ENCODE assay signal across 8 mouse cellular contexts in the genomic region with DNA sequence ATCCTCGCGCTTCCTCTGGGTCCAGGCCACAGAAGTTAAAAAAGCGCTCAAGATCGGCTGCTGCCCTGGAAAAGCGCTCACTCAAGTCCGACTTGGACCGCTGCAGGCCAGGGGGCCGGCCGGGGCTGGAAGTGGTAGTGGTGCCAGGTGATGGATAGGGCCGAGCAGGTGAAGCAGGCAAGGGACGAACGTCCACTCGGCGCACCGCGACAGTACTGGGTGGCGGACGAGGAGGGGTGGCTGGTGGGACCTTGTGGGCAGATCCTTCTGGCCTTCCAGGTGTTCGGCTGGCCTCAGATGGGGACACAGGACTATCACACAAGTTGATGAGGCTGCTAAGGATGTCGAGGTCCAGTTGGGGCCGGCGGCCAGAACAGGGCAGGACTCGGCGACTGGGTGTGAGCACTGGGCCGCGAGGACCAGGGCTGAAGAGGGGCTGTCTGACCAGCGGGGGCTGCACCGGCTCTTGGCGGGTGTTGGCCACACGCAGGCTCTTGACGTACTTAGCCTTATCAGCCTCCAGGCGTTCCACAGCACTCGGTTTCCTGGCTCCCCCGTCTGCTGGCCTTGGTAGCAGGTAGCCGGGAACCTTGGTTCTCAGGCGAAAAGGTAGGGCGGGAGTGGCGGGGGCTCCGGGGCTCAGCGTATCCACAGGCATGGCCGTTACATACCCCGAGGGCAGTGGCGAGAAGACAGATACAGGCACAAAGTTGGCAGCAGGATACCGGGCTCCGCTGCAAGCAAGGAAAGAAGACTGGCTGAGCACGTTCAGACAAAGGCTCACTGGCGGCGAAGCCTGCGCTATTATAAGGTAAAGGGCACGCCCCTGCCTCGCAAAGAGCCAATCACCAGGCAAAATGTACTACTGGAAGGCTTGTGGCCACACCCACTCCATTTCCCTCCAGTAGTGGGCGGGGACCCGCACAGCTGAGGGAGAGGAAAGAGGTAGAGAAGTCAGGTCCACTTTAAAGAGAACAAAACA. TPM values are rescaled to one million over a fixed set of nuclear protein-coding genes. Genes with fewer than 3 reads are reported as not detected.
A peak's percentile ranks its signal among the peaks of the same experiment; 100 is the strongest.
DNase-seq lines count a peak whose midpoint lies in the region; ATAC-seq and TF ChIP-seq lines count a peak whose summit lies in the region.

No protein-coding gene starts in this region.

- H3K4me1 ChIP-seq in E14TG2a.4 (replicated peaks; ENCODE audit: low read depth, low read length) = peaks cover 70% of the 10 kb centered on the region
- H3K4me1 ChIP-seq in lung, embryonic 14.5 days (ENCODE audit: insufficient read depth) = peaks cover 13% of the 10 kb centered on the region
- H3K4me1 ChIP-seq in olfactory bulb, adult 2 months (ENCODE audit: control insufficient read depth, insufficient read depth, low read length) = peaks cover 44% of the 10 kb centered on the region

- no peak overlapping the region for H3K27ac ChIP-seq in layer of hippocampus, adult 2 months
- peak overlapping the region; percentile 74 for H3K27ac ChIP-seq in lung, embryonic 14.5 days (ENCODE audit: low read depth)
- no peak overlapping the region for H3K27ac ChIP-seq in olfactory bulb, adult 2 months (ENCODE audit: insufficient read depth, low read depth, low read length)

- H3K36me3 ChIP-seq in E14TG2a.4 (ENCODE audit: insufficient read depth, low read length) = peaks cover 35% of the 10 kb centered on the region
- H3K36me3 ChIP-seq in lung, embryonic 14.5 days (ENCODE audit: insufficient read depth) = peaks cover 38% of the 10 kb centered on the region

- peaks cover 67% of the 10 kb centered on the region for H3K27me3 ChIP-seq in E14TG2a.4 (ENCODE audit: insufficient read depth, low read length)
- no peaks in the 10 kb centered on the region for H3K27me3 ChIP-seq in lung, embryonic 14.5 days (ENCODE audit: insufficient read depth, low read length)

- peak; percentile 82 to 88 for DNase-seq in cerebellum, postnatal 10 days
- peak; percentile 66 to 80 for DNase-seq in frontal cortex, adult 2 months (ENCODE audit: extremely low spot score in 1 of 2, low spot score in 1 of 2)
- peak; percentile 73 to 75 for DNase-seq in layer of hippocampus, adult 2 months (ENCODE audit: low spot score in 2 of 2)
- peak; percentile 93 for DNase-seq in lung, embryonic 14.5 days
- peak; percentile 84 for DNase-seq in testis, postnatal 14 days (ENCODE audit: low spot score)

- 0 out of 2 replicates have a peak, but pooled peaks have one; percentile 41 for TF ChIP-seq POLR2A in olfactory bulb, adult 2 months (IDR thresholded peaks at IDR 0.05; ENCODE audit: insufficient read depth, low read depth, low read length)

- no peak for TF ChIP-seq CTCF in E14TG2a.4 (conservative IDR thresholded peaks at IDR 0.05; ENCODE audit: low read length)
- TF ChIP-seq CTCF in layer of hippocampus, adult 2 months (conservative IDR thresholded peaks at IDR 0.05) = no peak
- TF ChIP-seq CTCF in lung, embryonic 14.5 days (IDR thresholded peaks at IDR 0.05; ENCODE audit: low read depth) = no peak
- TF ChIP-seq CTCF in olfactory bulb, adult 2 months (IDR thresholded peaks at IDR 0.05; ENCODE audit: insufficient read depth, low read depth, low read length) = no peak

- H3K9ac ChIP-seq in lung, embryonic 14.5 days = peak overlapping the region; percentile 46

- H3K4me2 ChIP-seq in lung, embryonic 14.5 days = peak overlapping the region; percentile 62

- ATAC-seq in hematopoietic stem cell, adult 5-6 weeks (replicated peaks in 1 of 2; ENCODE audit: insufficient read depth in 1 of 2, low FRiP score in 2 of 2, low TSS enrichment in 1 of 2, low read depth in 1 of 2, poor library complexity in 2 of 2, severe bottlenecking in 2 of 2) = peak; percentile 55 to 63
- ATAC-seq in lung, embryonic 14.5 days (ENCODE audit: insufficient read depth) = peak; percentile 86

- H3K9me3 ChIP-seq in E14TG2a.4 (ENCODE audit: low read length) = no peaks in the 10 kb centered on the region
- no peaks in the 10 kb centered on the region for H3K9me3 ChIP-seq in lung, embryonic 14.5 days (ENCODE audit: low read depth, low read length)

- peak overlapping the region; percentile 75 for H3K4me3 ChIP-seq in E14TG2a.4 (replicated peaks; ENCODE audit: low read length)
- H3K4me3 ChIP-seq in layer of hippocampus, adult 2 months = peak overlapping the region; percentile 45
- peak overlapping the region; percentile 20 for H3K4me3 ChIP-seq in lung, embryonic 14.5 days (ENCODE audit: low read depth, low read length)
- H3K4me3 ChIP-seq in olfactory bulb, adult 2 months (ENCODE audit: insufficient read depth, low read depth, low read length) = peak overlapping the region; percentile 45

- 42% methylated on average over 53 of the region's 53 CpGs for WGBS in lung, embryonic 14.5 days
- 48% methylated on average over 53 of the region's 53 CpGs for WGBS in olfactory bulb, adult 2 months

RNA-seq across cellular contexts. Expression of gene Fam110a, which starts 9.5 kb away (rescaled TPM):
- 6.3 and 6.7 TPM in 2 replicates for polyA plus RNA-seq in frontal cortex, adult 2 months (2012; rRNA removed)
- total RNA-seq in hematopoietic stem cell, adult 5-6 weeks (2017) = 10.1 and 22.8 TPM in 2 replicates
- 1 to 10 TPM; 7.8 to 8.0 TPM for total RNA-seq in layer of hippocampus, adult 2 months (2021)
- polyA plus RNA-seq in lung, embryonic 14.5 days (2014; fragmentation: Nextera tagmentation; extraction: Ambion mirVana) = 29.3 and 29.4 TPM in 2 replicates
- not detected in 2 replicates for polyA plus RNA-seq in olfactory bulb, adult 2 months (2012; ENCODE audit: insufficient read depth, insufficient read length, low replicate concordance, missing spikeins)

RNA-seq across cellular contexts. Expression of gene Slc52a3, which starts 25.8 kb away (rescaled TPM):
- polyA plus RNA-seq in frontal cortex, adult 2 months (2012; rRNA removed) = 3.2 and 3.8 TPM in 2 replicates
- 0.45 and 0.81 TPM in 2 replicates for total RNA-seq in hematopoietic stem cell, adult 5-6 weeks (2017)
- 1 to 10 TPM; 2.8 to 2.9 TPM for total RNA-seq in layer of hippocampus, adult 2 months (2021)
- 0.72 and 1.5 TPM in 2 replicates for polyA plus RNA-seq in lung, embryonic 14.5 days (2014; fragmentation: Nextera tagmentation; extraction: Ambion mirVana)
- not detected in 2 replicates for polyA plus RNA-seq in olfactory bulb, adult 2 months (2012; ENCODE audit: insufficient read depth, insufficient read length, low replicate concordance, missing spikeins)

RNA-seq across cellular contexts. Expression of gene Angpt4, which starts 59.5 kb away (rescaled TPM):
- 0.26 and 0.32 TPM in 2 replicates for polyA plus RNA-seq in frontal cortex, adult 2 months (2012; rRNA removed)
- total RNA-seq in hematopoietic stem cell, adult 5-6 weeks (2017) = not detected in 2 replicates
- under 1 TPM in 1 of 2 experiments, not detected in 1; 0.20 TPM for total RNA-seq in layer of hippocampus, adult 2 months (2021)
- polyA plus RNA-seq in lung, embryonic 14.5 days (2014; fragmentation: Nextera tagmentation; extraction: Ambion mirVana) = 0.23 and 0.32 TPM in 2 replicates
- not detected in 2 replicates for polyA plus RNA-seq in olfactory bulb, adult 2 months (2012; ENCODE audit: insufficient read depth, insufficient read length, low replicate concordance, missing spikeins)

Comparison
In these comparisons a context has a peak if more than half of its experiments do, and no peak if none do; other contexts are left out.
1. H3K4me3 ChIP-seq: peak in every context shown above with its lines; median percentile 75 in E14TG2a.4; 45 in layer of hippocampus, adult 2 months; 45 in olfactory bulb, adult 2 months; 20 in lung, embryonic 14.5 days.